Mouse (Mus musculus) liver, embryonic 14.5 days (tissue): ENCODE measurements around the gene Pam.

Experiments used
- CTCF ChIP-seq: IDR thresholded peaks from 2 replicates; pipeline ENCODE4 v1.5.1; 2016; ENCODE audit warnings: antibody characterized with exemption, low read depth, control low read depth
- EP300 ChIP-seq: IDR thresholded peaks from 2 replicates; pipeline ENCODE4 v1.6.1; 2016; ENCODE audit warnings: antibody characterized with exemption, low read depth

DNA sequence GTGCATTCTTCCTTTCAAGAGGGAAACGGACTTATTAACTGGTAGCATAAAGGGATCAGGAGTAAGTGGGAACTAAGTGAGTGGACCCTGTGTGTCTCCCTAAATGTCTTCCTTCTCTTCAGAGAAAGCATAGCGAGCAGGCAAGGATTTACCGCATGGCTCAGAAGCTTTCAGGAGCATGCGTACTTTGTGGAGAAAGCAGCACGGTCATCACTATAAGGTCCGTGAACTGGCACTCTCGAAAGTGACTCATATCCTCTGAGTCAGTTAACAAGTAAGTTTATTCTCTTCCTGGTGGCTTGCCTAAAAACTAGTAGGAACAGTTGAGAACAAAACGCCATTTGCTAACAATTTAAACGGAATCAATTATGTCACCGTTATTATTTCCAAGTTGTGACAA lies 184.6 kb downstream of the Pam start:
- TF ChIP-seq CTCF: no peak
- no peak for TF ChIP-seq EP300
